Mouse (Mus musculus) brain, embryonic 14.5 days (tissue): Measurements from ENCODE around the gene Il17rc.

Source experiments
- CTCF ChIP-seq: fragments of 200-500 bp; IDR thresholded peaks from 2 replicates; pipeline ENCODE4 v1.5.1; 2012; ENCODE audit warnings: inconsistent platforms, mild to moderate bottlenecking, moderate library complexity, borderline replicate concordance; ENCODE audit not compliant: insufficient read depth, insufficient read length; ENCODE audit errors: extremely low read depth
- POLR2A ChIP-seq: fragments of 200-500 bp; IDR thresholded peaks from 2 replicates; pipeline ENCODE4 v1.6.1; 2012; ENCODE audit warnings: mild to moderate bottlenecking, inconsistent platforms, borderline replicate concordance; ENCODE audit not compliant: poor library complexity, insufficient read depth, insufficient read length, severe bottlenecking; ENCODE audit errors: extremely low read depth

GRCm38 (mm10) chr6:113440686-113441085 is 30.5 kb upstream of the Il17rc start:
- no peak for TF ChIP-seq CTCF
- TF ChIP-seq POLR2A = no peak
